Mouse (Mus musculus): ENCODE results near the gene Bbs4.
"Not testable (repeated sequence)": the region's sequence is repeated elsewhere in the genome, so short reads cannot be mapped to it uniquely, and the experiment has no call there.

Gene Bbs4

GRCm38 (mm10) chr9:59353253-59353639, at the start of gene Bbs4:
TSS of gene Bbs4 (minus strand) at chr9:59353508.
- in situ Hi-C loops (cut with MboI, MseI) = no loop called here

GRCm38 (mm10) chr9:59389086-59389485, 35.8 kb upstream of the Bbs4 start:
- in situ Hi-C loops (cut with MboI, MseI) = no loop called here

- in situ Hi-C loops (cut with MboI, MseI) = no loop called here
These were observed 35.0 kb upstream of the Bbs4 start for GRCm38 (mm10) chr9:59388311-59388710.

GRCm38 (mm10) chr9:59387461-59387860, 34.2 kb upstream of the Bbs4 start:
- in situ Hi-C loops (cut with MboI, MseI) = no loop called here

- in situ Hi-C loops (cut with MboI, MseI) = no loop called here
These were observed 22.3 kb upstream of the Bbs4 start for GRCm38 (mm10) chr9:59375626-59376025.

- in situ Hi-C loops (cut with MboI, MseI) = no loop called here
These were observed 16.3 kb upstream of the Bbs4 start for GRCm38 (mm10) chr9:59369646-59370045.

GRCm38 (mm10) chr9:59369220-59369619, 15.9 kb upstream of the Bbs4 start:
- in situ Hi-C loops (cut with MboI, MseI) = no loop called here

GRCm38 (mm10) chr9:59360487-59360886, 7.2 kb upstream of the Bbs4 start:
- in situ Hi-C loops (cut with MboI, MseI) = not testable (repeated sequence)

- in situ Hi-C loops (cut with MboI, MseI) = not testable (repeated sequence)
These were observed 4.7 kb upstream of the Bbs4 start for GRCm38 (mm10) chr9:59358041-59358440.

- in situ Hi-C loops (cut with MboI, MseI) = no loop called here
These were observed 589 bp downstream of the Bbs4 start for GRCm38 (mm10) chr9:59352586-59353252.

GRCm38 (mm10) chr9:59346176-59346575, 7.1 kb downstream of the Bbs4 start:
- in situ Hi-C loops (cut with MboI, MseI) = no loop called here

- in situ Hi-C loops (cut with MboI, MseI) = loop anchor here (5.0 kb wide), 1 partner anchor 222 kb away; no protein-coding TSS in a partner anchor
These were observed 13.3 kb downstream of the Bbs4 start for GRCm38 (mm10) chr9:59340002-59340401.

GRCm38 (mm10) chr9:59339107-59339506, 14.2 kb downstream of the Bbs4 start:
- in situ Hi-C loops (cut with MboI, MseI) = no loop called here

GRCm38 (mm10) chr9:59338411-59338810, 14.9 kb downstream of the Bbs4 start:
- in situ Hi-C loops (cut with MboI, MseI) = no loop called here

- in situ Hi-C loops (cut with MboI, MseI) = no loop called here
These were observed 15.4 kb downstream of the Bbs4 start for GRCm38 (mm10) chr9:59337889-59338288.

- in situ Hi-C loops (cut with MboI, MseI) = no loop called here
These were observed 16.8 kb downstream of the Bbs4 start for GRCm38 (mm10) chr9:59336539-59336938.

- in situ Hi-C loops (cut with MboI, MseI) = no loop called here
These were observed 23.3 kb downstream of the Bbs4 start for GRCm38 (mm10) chr9:59330055-59330454.

- in situ Hi-C loops (cut with MboI, MseI) = no loop called here
These were observed 29.0 kb downstream of the Bbs4 start for GRCm38 (mm10) chr9:59324351-59324750.

GRCm38 (mm10) chr9:59316206-59316605, 37.1 kb downstream of the Bbs4 start:
- in situ Hi-C loops (cut with MboI, MseI) = no loop called here

- in situ Hi-C loops (cut with MboI, MseI) = no loop called here
These were observed 42.0 kb downstream of the Bbs4 start for GRCm38 (mm10) chr9:59311284-59311670.

GRCm38 (mm10) chr9:59310582-59311283, 42.6 kb downstream of the Bbs4 start:
- in situ Hi-C loops (cut with MboI, MseI) = no loop called here

GRCm38 (mm10) chr9:59307890-59308289, 45.4 kb downstream of the Bbs4 start:
- in situ Hi-C loops (cut with MboI, MseI) = no loop called here

- in situ Hi-C loops (cut with MboI, MseI) = no loop called here
These were observed 56.9 kb downstream of the Bbs4 start for GRCm38 (mm10) chr9:59296419-59296818.

Measured in T-helper 1 cell (primary cell).